Comparison of ENCODE assay signal across 21 mouse cellular contexts in genomic region chr3:157993322-157993721, GRCm38 (mm10). TPM values are rescaled to one million over a fixed set of nuclear protein-coding genes. Genes with fewer than 3 reads are reported as not detected.
A peak's percentile ranks its signal among the peaks of the same experiment; 100 is the strongest.
DNase-seq lines count a peak whose midpoint lies in the region; ATAC-seq and TF ChIP-seq lines count a peak whose summit lies in the region.
"Had no signal": no experiment of that assay in that cellular context is flagged by ENCODE, and none has a peak within 500 bp of the region (broad histone marks: within the 10 kb centered on the region; RNA-seq: fewer than 3 reads in every experiment).

No protein-coding gene starts in this region.

- peaks cover 38% of the 10 kb centered on the region for H3K36me3 ChIP-seq in intestine, embryonic 14.5 days (ENCODE audit: control insufficient read depth, insufficient read depth, low read length)
- peaks cover 5% of the 10 kb centered on the region for H3K36me3 ChIP-seq in intestine, postnatal 0 days (ENCODE audit: control insufficient read depth, insufficient read depth)
- peaks cover 39% of the 10 kb centered on the region for H3K36me3 ChIP-seq in liver, embryonic 15.5 days (replicated peaks)
- H3K36me3 ChIP-seq in midbrain, embryonic 16.5 days (ENCODE audit: control insufficient read depth, insufficient read depth, low read length), result peaks cover 5% of the 10 kb centered on the region
- peaks cover 37% of the 10 kb centered on the region for H3K36me3 ChIP-seq in hindbrain, embryonic 14.5 days (replicated peaks; ENCODE audit: control insufficient read depth, insufficient read depth)

- no peaks in the 10 kb centered on the region for H3K4me1 ChIP-seq in intestine, embryonic 14.5 days (replicated peaks; ENCODE audit: control insufficient read depth, insufficient read depth, low read length)
- H3K4me1 ChIP-seq in intestine, postnatal 0 days (replicated peaks; ENCODE audit: control insufficient read depth, insufficient read depth, low read length), result no peaks in the 10 kb centered on the region
- H3K4me1 ChIP-seq in liver, embryonic 15.5 days (replicated peaks), result no peaks in the 10 kb centered on the region
- no peaks in the 10 kb centered on the region for H3K4me1 ChIP-seq in midbrain, embryonic 16.5 days (ENCODE audit: control insufficient read depth, insufficient read depth, low read length)
- no peaks in the 10 kb centered on the region for H3K4me1 ChIP-seq in hindbrain, embryonic 14.5 days (replicated peaks; ENCODE audit: control insufficient read depth, insufficient read depth, low read length)
- H3K4me1 ChIP-seq: embryonic facial prominence, embryonic 15.5 days; heart, embryonic 13.5 days; hindbrain, embryonic 15.5 days; limb, embryonic 10.5 days had no signal

- DNase-seq in intestine, embryonic 14.5 days (ENCODE audit: low spot score), result no peak
- DNase-seq in kidney, postnatal 25 days, result peak; percentile 66 to 76
- no peak for DNase-seq in spleen, postnatal 14 days (ENCODE audit: low spot score in 2 of 2)
- no peak for DNase-seq in hindbrain, embryonic 14.5 days (ENCODE audit: low spot score)
- DNase-seq: adrenal gland, postnatal 36 days; B cell, adult 2 months; cerebellum, adult 18-20 months; cerebellum, postnatal 36 days; gastrocnemius, postnatal 10 days; heart, adult 11 months; layer of hippocampus, postnatal 36 days; lung, adult 2 months; thymus, postnatal 25 days had no signal

- peak; percentile 60; the same call in 1 of the 2 replicates for ATAC-seq in intestine, embryonic 14.5 days (replicated peaks; ENCODE audit: low FRiP score, low TSS enrichment, low read depth)
- ATAC-seq in intestine, postnatal 0 days, result peak; percentile 99
- ATAC-seq in liver, embryonic 15.5 days (ENCODE audit: insufficient read depth), result peak; percentile 79
- no peak for ATAC-seq in midbrain, embryonic 16.5 days
- ATAC-seq in hindbrain, embryonic 14.5 days (ENCODE audit: low FRiP score), result no peak
- ATAC-seq in megakaryocyte progenitor cell, adult 5-6 weeks (replicated peaks; ENCODE audit: poor library complexity), result no peak

- no peak overlapping the region for H3K9ac ChIP-seq in intestine, embryonic 14.5 days (ENCODE audit: low read length)
- H3K9ac ChIP-seq in intestine, postnatal 0 days (ENCODE audit: low read depth, low read length), result no peak overlapping the region
- H3K9ac ChIP-seq in liver, embryonic 15.5 days, result no peak overlapping the region
- no peak overlapping the region for H3K9ac ChIP-seq in midbrain, embryonic 16.5 days (ENCODE audit: low read depth, low read length)
- no peak overlapping the region for H3K9ac ChIP-seq in hindbrain, embryonic 14.5 days
- H3K9ac ChIP-seq: embryonic facial prominence, embryonic 15.5 days; heart, embryonic 13.5 days; hindbrain, embryonic 15.5 days had no signal

- H3K4me2 ChIP-seq in intestine, embryonic 14.5 days (ENCODE audit: low read length), result no peak overlapping the region
- H3K4me2 ChIP-seq in intestine, postnatal 0 days (replicated peaks; ENCODE audit: low read depth), result peak overlapping the region; percentile 18; the same call in 1 of the 2 replicates
- no peak overlapping the region; the same call in 1 of the 2 replicates for H3K4me2 ChIP-seq in liver, embryonic 15.5 days
- H3K4me2 ChIP-seq in midbrain, embryonic 16.5 days (ENCODE audit: low read length), result no peak overlapping the region
- no peak overlapping the region for H3K4me2 ChIP-seq in hindbrain, embryonic 14.5 days (replicated peaks)
- H3K4me2 ChIP-seq: embryonic facial prominence, embryonic 15.5 days; heart, embryonic 13.5 days; hindbrain, embryonic 15.5 days had no signal

- H3K27ac ChIP-seq in intestine, embryonic 14.5 days (ENCODE audit: low read depth), result no peak overlapping the region
- H3K27ac ChIP-seq in intestine, postnatal 0 days (ENCODE audit: low read depth, low read length), result peak overlapping the region; percentile 55
- H3K27ac ChIP-seq in liver, embryonic 15.5 days (replicated peaks), result 0 out of 2 replicates have a peak overlapping the region, but pooled peaks have one; percentile 26
- H3K27ac ChIP-seq in midbrain, embryonic 16.5 days (ENCODE audit: low read length), result no peak overlapping the region
- H3K27ac ChIP-seq in hindbrain, embryonic 14.5 days, result no peak overlapping the region
- H3K27ac ChIP-seq: embryonic facial prominence, embryonic 15.5 days; heart, embryonic 13.5 days; hindbrain, embryonic 15.5 days; limb, embryonic 10.5 days had no signal

- no peak overlapping the region for H3K4me3 ChIP-seq in intestine, embryonic 14.5 days (ENCODE audit: low read depth, low read length)
- no peak overlapping the region for H3K4me3 ChIP-seq in intestine, postnatal 0 days (ENCODE audit: low read depth, low read length)
- H3K4me3 ChIP-seq in liver, embryonic 15.5 days (replicated peaks), result no peak overlapping the region
- H3K4me3 ChIP-seq in midbrain, embryonic 16.5 days (ENCODE audit: low read depth, low read length), result no peak overlapping the region
- no peak overlapping the region for H3K4me3 ChIP-seq in hindbrain, embryonic 14.5 days (replicated peaks; ENCODE audit: low read length)
- H3K4me3 ChIP-seq: embryonic facial prominence, embryonic 15.5 days; heart, embryonic 13.5 days; hindbrain, embryonic 15.5 days; limb, embryonic 10.5 days had no signal

- H3K9me3 ChIP-seq in intestine, embryonic 14.5 days (ENCODE audit: control insufficient read depth, low read length), result no peaks in the 10 kb centered on the region
- H3K9me3 ChIP-seq in intestine, postnatal 0 days (ENCODE audit: control insufficient read depth), result no peaks in the 10 kb centered on the region
- H3K9me3 ChIP-seq in liver, embryonic 15.5 days (replicated peaks), result no peaks in the 10 kb centered on the region
- H3K9me3 ChIP-seq in midbrain, embryonic 16.5 days (replicated peaks; ENCODE audit: control insufficient read depth, low read length, poor library complexity, severe bottlenecking), result no peaks in the 10 kb centered on the region
- H3K9me3 ChIP-seq in hindbrain, embryonic 14.5 days (ENCODE audit: control insufficient read depth, low read length), result no peaks in the 10 kb centered on the region
- H3K9me3 ChIP-seq: embryonic facial prominence, embryonic 15.5 days; heart, embryonic 13.5 days; hindbrain, embryonic 15.5 days; limb, embryonic 10.5 days had no signal

- TF ChIP-seq CTCF in intestine, postnatal 0 days (IDR thresholded peaks at IDR 0.05; ENCODE audit: low read depth), result no peak

- no peaks in the 10 kb centered on the region for H3K27me3 ChIP-seq in intestine, embryonic 14.5 days (replicated peaks; ENCODE audit: control insufficient read depth, insufficient read depth, low read length)
- H3K27me3 ChIP-seq in intestine, postnatal 0 days (replicated peaks; ENCODE audit: control insufficient read depth, insufficient read depth, low read length), result no peaks in the 10 kb centered on the region
- H3K27me3 ChIP-seq in liver, embryonic 15.5 days, result no peaks in the 10 kb centered on the region
- no peaks in the 10 kb centered on the region for H3K27me3 ChIP-seq in midbrain, embryonic 16.5 days (ENCODE audit: control insufficient read depth, insufficient read depth, low read depth, low read length)
- H3K27me3 ChIP-seq in hindbrain, embryonic 14.5 days (ENCODE audit: control insufficient read depth, insufficient read depth, low read length), result no peaks in the 10 kb centered on the region
- H3K27me3 ChIP-seq: embryonic facial prominence, embryonic 15.5 days; heart, embryonic 13.5 days; hindbrain, embryonic 15.5 days had no signal

RNA-seq across cellular contexts. Expression of gene Srsf11, which starts 43.1 kb away (rescaled TPM):
- 276 and 295 TPM in 2 replicates for polyA plus RNA-seq in intestine, embryonic 14.5 days (2014; fragmentation: Nextera tagmentation; extraction: Ambion mirVana)
- 126 and 142 TPM in 2 replicates for polyA plus RNA-seq in intestine, postnatal 0 days (2015; fragmentation: Nextera tagmentation; extraction: Ambion mirVana)
- polyA plus RNA-seq in liver, embryonic 15.5 days (2015; fragmentation: Nextera tagmentation; extraction: Ambion mirVana), result 87.6 and 90.1 TPM in 2 replicates
- 226 and 241 TPM in 2 replicates for polyA plus RNA-seq in midbrain, embryonic 16.5 days (2015; fragmentation: Nextera tagmentation; extraction: Ambion mirVana)
- polyA plus RNA-seq in hindbrain, embryonic 14.5 days (2014; fragmentation: Nextera tagmentation; extraction: Ambion mirVana), result 226 and 246 TPM in 2 replicates
- total RNA-seq in megakaryocyte progenitor cell, adult 5-6 weeks (2015), result 237 and 277 TPM in 2 replicates
- 227 and 358 TPM in 2 replicates for total RNA-seq in megakaryocyte progenitor cell, adult 5-6 weeks (2017)

RNA-seq across cellular contexts. Expression of gene Lrrc40, which starts 43.1 kb away (rescaled TPM):
- polyA plus RNA-seq in intestine, embryonic 14.5 days (2014; fragmentation: Nextera tagmentation; extraction: Ambion mirVana), result 57.7 and 69.4 TPM in 2 replicates
- polyA plus RNA-seq in intestine, postnatal 0 days (2015; fragmentation: Nextera tagmentation; extraction: Ambion mirVana), result 17.8 and 18.7 TPM in 2 replicates
- 20.2 and 23.1 TPM in 2 replicates for polyA plus RNA-seq in liver, embryonic 15.5 days (2015; fragmentation: Nextera tagmentation; extraction: Ambion mirVana)
- polyA plus RNA-seq in midbrain, embryonic 16.5 days (2015; fragmentation: Nextera tagmentation; extraction: Ambion mirVana), result 58.4 and 61.9 TPM in 2 replicates
- polyA plus RNA-seq in hindbrain, embryonic 14.5 days (2014; fragmentation: Nextera tagmentation; extraction: Ambion mirVana), result 51.9 and 55.8 TPM in 2 replicates
- total RNA-seq in megakaryocyte progenitor cell, adult 5-6 weeks (2015), result 40.0 and 40.8 TPM in 2 replicates
- total RNA-seq in megakaryocyte progenitor cell, adult 5-6 weeks (2017), result 36.8 and 42.8 TPM in 2 replicates

RNA-seq across cellular contexts. Expression of gene Ankrd13c, which starts 46.3 kb away (rescaled TPM):
- 21.5 and 25.7 TPM in 2 replicates for polyA plus RNA-seq in intestine, embryonic 14.5 days (2014; fragmentation: Nextera tagmentation; extraction: Ambion mirVana)
- 25.2 and 27.2 TPM in 2 replicates for polyA plus RNA-seq in intestine, postnatal 0 days (2015; fragmentation: Nextera tagmentation; extraction: Ambion mirVana)
- polyA plus RNA-seq in liver, embryonic 15.5 days (2015; fragmentation: Nextera tagmentation; extraction: Ambion mirVana), result 10.2 and 12.2 TPM in 2 replicates
- 24.5 and 25.5 TPM in 2 replicates for polyA plus RNA-seq in midbrain, embryonic 16.5 days (2015; fragmentation: Nextera tagmentation; extraction: Ambion mirVana)
- 32.7 and 36.0 TPM in 2 replicates for polyA plus RNA-seq in hindbrain, embryonic 14.5 days (2014; fragmentation: Nextera tagmentation; extraction: Ambion mirVana)
- total RNA-seq in megakaryocyte progenitor cell, adult 5-6 weeks (2015), result 47.7 and 50.0 TPM in 2 replicates
- total RNA-seq in megakaryocyte progenitor cell, adult 5-6 weeks (2017), result 41.4 and 45.6 TPM in 2 replicates

Comparison
In these comparisons a context has a peak if more than half of its experiments do, and no peak if none do; other contexts are left out.
1. H3K27ac ChIP-seq: peak in intestine, postnatal 0 days (single experiment) and liver, embryonic 15.5 days (single experiment); none in intestine, embryonic 14.5 days (single experiment), midbrain, embryonic 16.5 days (single experiment) and hindbrain, embryonic 14.5 days (single experiment).
2. ATAC-seq: peak in intestine, embryonic 14.5 days (single experiment), intestine, postnatal 0 days (single experiment) and liver, embryonic 15.5 days (single experiment); none in midbrain, embryonic 16.5 days (single experiment), hindbrain, embryonic 14.5 days (single experiment) and megakaryocyte progenitor cell, adult 5-6 weeks (single experiment).
3. DNase-seq: peak in kidney, postnatal 25 days (2 of 2); none in intestine, embryonic 14.5 days (single experiment), spleen, postnatal 14 days (0 of 2) and hindbrain, embryonic 14.5 days (single experiment).